Mouse (Mus musculus) liver, embryonic 13.5 days (tissue): ENCODE data around the gene Mok. TPM values are rescaled to one million over a fixed set of nuclear protein-coding genes. Genes with fewer than 3 reads are reported as not detected.

Experiments used
- ATAC-seq: fragments of 200-750 bp; cut with Nextera tagmentation; 2 replicates; pipeline ENCODE4 v1.8.0; 2017; ENCODE audit warnings: low read depth, mild to moderate bottlenecking, moderate number of reproducible peaks, moderate library complexity
- DNase-seq: peaks from one replicate; pipeline ENCODE4 v3.0.0; 2022
- H3K27ac ChIP-seq: fragments of 300-500 bp; sonication (generic); 2 replicates; pipeline ENCODE4 v1.5.1; 2015; ENCODE audit warnings: moderate library complexity, mild to moderate bottlenecking, inconsistent platforms
- H3K27me3 ChIP-seq: fragments of 300-500 bp; sonication (generic); 2 replicates; pipeline ENCODE4 v1.6.1; 2015; ENCODE audit warnings: mild to moderate bottlenecking, inconsistent platforms
- H3K36me3 ChIP-seq: fragments of 300-500 bp; sonication (generic); 2 replicates; pipeline ENCODE4 v1.6.1; 2015; ENCODE audit warnings: mild to moderate bottlenecking, inconsistent platforms
- H3K4me1 ChIP-seq: fragments of 300-500 bp; sonication (generic); replicated peaks from 2 replicates; pipeline ENCODE4 v1.6.1; 2015; ENCODE audit warnings: inconsistent platforms
- H3K4me2 ChIP-seq: fragments of 300-500 bp; sonication (generic); 2 replicates; pipeline ENCODE4 v1.6.1; 2015; ENCODE audit warnings: inconsistent platforms, mild to moderate bottlenecking, moderate library complexity
- H3K4me3 ChIP-seq: fragments of 300-500 bp; sonication (generic); replicated peaks from 2 replicates; pipeline ENCODE4 v1.5.1; 2015; ENCODE audit warnings: mild to moderate bottlenecking, inconsistent platforms
- H3K9ac ChIP-seq: fragments of 300-500 bp; sonication (generic); 2 replicates; pipeline ENCODE4 v1.6.1; 2015; ENCODE audit warnings: mild to moderate bottlenecking, inconsistent platforms
- H3K9me3 ChIP-seq: fragments of 300-500 bp; sonication (generic); replicated peaks from 2 replicates; pipeline ENCODE4 v1.6.1; 2016; ENCODE audit warnings: inconsistent platforms
- WGBS: fragments of 180-500 bp; shearing (Covaris S2); methylation state at CpG from one replicate; pipeline ENCODE4 v1.1.7; 2015; ENCODE audit not compliant: insufficient replicate concordance; 5-methylcytosine and 5-hydroxymethylcytosine counted together
- polyA plus RNA-seq: library from polyadenylated mRNA; unstranded; fragments of >200 nt; fragmentation: Nextera tagmentation; extraction: Ambion mirVana; gene quantifications from 2 replicates; pipeline ENCODE4 v1.2.1, GENCODE M21; 2015

Mok gene
- polyA plus RNA-seq, result 0.33 and 0.46 TPM in 2 replicates

DNA sequence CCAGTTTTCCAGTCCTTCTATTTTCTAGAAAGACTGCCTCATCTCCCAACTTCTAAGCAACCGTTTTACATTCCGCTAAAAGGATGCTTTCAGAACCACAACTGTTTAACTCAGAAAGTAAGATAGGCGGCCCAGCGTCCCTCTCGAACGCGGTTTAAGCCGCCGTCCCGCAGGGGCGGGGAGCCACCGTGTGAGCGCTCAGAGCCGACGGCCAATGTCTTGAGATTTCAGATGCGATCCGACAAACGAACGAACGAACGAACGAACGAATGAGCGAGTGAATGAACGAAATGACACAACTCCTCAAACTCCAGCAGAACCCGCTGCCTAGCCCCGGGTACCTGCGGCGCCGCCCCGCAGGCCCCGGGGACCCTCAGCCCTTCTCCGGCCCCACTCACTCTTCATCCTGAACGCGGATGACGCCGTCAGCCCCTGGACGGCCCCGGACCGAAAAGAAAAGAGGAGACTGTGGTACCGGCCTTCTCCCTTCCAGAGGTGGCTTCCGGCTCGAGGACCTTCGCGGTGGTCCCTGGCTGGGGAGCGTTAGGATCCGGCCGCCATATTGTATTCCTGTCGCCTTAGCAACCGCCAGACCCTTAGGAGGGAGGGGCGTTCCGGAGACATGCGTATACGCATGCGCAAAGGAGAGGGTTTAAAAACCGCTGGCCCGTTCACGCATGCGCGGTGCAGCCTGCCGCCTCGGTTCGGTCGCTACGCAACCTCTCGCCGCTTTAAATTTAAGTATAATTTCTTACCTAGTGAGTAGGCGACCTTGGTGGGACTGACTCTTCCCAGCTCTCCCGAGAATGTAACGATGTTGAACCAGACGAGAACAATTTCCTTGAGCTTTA lies at the start of gene Mok:
Gene Mok (minus strand): TSS at position 592 of the 851 bp plus-strand sequence.
- ATAC-seq (peak; percentile 27; the same call in 1 of the 2 replicates), DNase-seq (peak; percentile 90)
- H3K4me2 ChIP-seq, result peak within 1 kb of the TSS; percentile 85
- H3K4me3 ChIP-seq, result peak within 1 kb of the TSS; percentile 80
- no peaks in the 10 kb centered on the region for H3K36me3 ChIP-seq
- peaks cover 34% of the 10 kb centered on the region for H3K4me1 ChIP-seq
- no peaks in the 10 kb centered on the region for H3K9me3 ChIP-seq
- WGBS, result under 1% methylated on average over 71 of the region's 71 CpGs
- H3K27me3 ChIP-seq, result peaks cover 5% of the 10 kb centered on the region
- H3K9ac ChIP-seq, result peak within 1 kb of the TSS; percentile 70
- no peak within 1 kb of the TSS for H3K27ac ChIP-seq

DNA sequence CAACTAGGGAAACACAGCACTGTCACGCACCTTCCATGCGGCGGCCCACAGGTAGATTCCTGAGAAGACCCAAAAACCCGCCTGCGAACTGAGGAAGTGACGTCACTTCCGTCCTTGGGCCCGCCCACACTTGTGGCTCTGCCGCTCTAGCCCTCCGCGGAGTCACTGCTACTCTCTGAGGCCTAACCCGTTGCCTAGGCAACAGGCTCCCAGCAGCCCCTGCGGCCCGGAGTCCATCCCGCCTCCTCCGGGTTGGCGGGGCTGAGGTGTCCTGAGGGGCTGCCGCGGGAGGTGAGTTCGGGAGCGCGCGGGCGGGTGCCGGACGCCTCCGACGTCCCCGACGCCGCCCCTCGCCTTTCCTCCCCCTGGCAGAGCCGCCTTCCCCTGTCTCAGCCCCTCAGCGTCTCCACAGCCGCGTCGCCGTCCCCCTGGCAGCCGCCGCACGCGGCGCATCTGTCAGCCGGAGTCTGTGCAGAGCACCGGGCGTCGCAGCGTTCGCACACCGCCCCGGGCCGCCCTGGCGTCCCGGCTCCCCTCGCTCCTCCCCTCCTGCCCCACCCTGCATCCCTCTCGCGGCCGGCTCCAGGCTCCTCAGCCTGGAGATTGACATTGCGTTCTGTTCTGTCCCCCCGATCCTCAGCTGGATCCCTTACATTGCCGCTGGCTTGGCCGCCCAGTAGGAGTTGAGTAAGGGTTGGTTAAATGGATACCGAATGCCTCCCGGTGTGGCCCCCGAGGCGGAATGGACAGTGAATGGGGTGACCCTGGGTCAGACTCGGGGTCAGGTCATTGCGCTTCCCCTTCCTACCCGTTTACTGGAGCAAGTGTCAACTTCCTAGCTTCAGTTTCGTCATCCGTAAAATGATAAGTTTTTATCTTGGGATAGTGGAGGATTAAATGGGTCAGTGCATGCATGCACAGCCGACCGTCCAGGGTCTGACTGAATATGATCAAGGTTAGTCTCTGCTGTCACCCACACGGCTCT lies 48.6 kb upstream of the Mok start, which contains the start of the genes Cinp and Tecpr2:
Gene Cinp (minus strand): TSS at position 110 of the 985 bp plus-strand sequence.
Gene Tecpr2 (plus strand): TSS at position 229 of the 985 bp plus-strand sequence.
- under 1% methylated on average over 73 of the region's 74 CpGs for WGBS
- H3K9ac ChIP-seq, result peak within 1 kb of the TSS; percentile 86
- peak within 1 kb of the TSS; percentile 97 for H3K27ac ChIP-seq
- H3K4me1 ChIP-seq, result peaks cover 76% of the 10 kb centered on the region
- 0 out of 2 replicates have a peak, but pooled peaks cover 3% of the 10 kb centered on the region for H3K36me3 ChIP-seq
- ATAC-seq (peak; percentile 97), DNase-seq (peak; percentile 96)
- no peaks in the 10 kb centered on the region for H3K27me3 ChIP-seq
- H3K4me3 ChIP-seq, result peak within 1 kb of the TSS; percentile 82
- peak within 1 kb of the TSS; percentile 93 for H3K4me2 ChIP-seq
- no peaks in the 10 kb centered on the region for H3K9me3 ChIP-seq

DNA sequence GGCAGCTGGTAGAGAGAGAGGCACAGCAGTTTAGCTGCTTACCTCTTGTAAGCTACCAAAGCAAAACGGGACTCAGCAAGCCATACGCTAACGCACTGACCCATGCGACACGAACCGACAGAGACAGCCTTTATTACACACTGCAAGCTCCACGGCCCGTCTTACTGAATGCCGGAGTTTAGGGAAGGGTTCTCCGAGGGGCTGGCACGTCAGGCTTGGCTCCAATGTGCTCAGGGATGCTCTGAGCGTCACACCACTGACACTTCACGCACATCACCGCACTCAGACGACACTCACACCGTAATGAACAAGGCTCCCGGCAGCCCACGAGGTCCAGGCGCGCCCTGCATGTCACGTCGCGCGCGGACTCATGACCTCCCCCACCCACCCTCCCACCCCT lies 47.9 kb upstream of the Mok start:
- H3K36me3 ChIP-seq, result peaks cover 9% of the 10 kb centered on the region
- H3K4me2 ChIP-seq, result peak overlapping the region; percentile 93
- ATAC-seq (peak; percentile 9), DNase-seq (no peak)
- H3K27ac ChIP-seq, result peak overlapping the region; percentile 71
- H3K27me3 ChIP-seq, result no peaks in the 10 kb centered on the region
- H3K4me3 ChIP-seq, result peak overlapping the region; percentile 82
- WGBS, result 0% methylated on average over 25 of the region's 25 CpGs
- H3K9ac ChIP-seq, result peak overlapping the region; percentile 86
- H3K4me1 ChIP-seq, result peaks cover 71% of the 10 kb centered on the region
- no peaks in the 10 kb centered on the region for H3K9me3 ChIP-seq

DNA sequence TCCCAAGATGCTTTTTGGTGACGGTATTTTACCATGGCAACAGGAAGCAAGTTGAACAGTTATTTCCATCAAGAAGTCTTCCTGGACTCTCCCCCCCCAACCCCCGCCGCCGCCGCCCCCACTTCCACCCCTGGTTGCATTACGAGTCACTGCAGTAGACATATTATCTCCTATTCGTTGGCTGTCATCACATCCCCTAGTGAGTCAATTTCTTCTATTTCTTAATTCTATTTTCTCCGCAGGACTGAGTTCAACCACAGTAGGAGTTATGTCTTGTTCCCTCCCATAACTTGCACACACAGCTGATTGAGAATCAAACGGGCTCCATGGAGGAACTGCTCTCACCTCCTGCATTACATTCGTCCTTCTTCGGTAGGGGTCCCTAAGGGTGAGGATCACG lies 47.4 kb upstream of the Mok start:
- Histone ChIP-seq H3K27ac (peak overlapping the region; percentile 71), H3K9me3 (no peaks in the 10 kb centered on the region), H3K4me3 (peak overlapping the region; percentile 82), H3K9ac (peak overlapping the region; percentile 86), H3K4me2 (peak overlapping the region; percentile 93), H3K27me3 (no peaks in the 10 kb centered on the region), H3K4me1 (peaks cover 67% of the 10 kb centered on the region), H3K36me3 (peaks cover 14% of the 10 kb centered on the region)
- ATAC-seq (no peak), DNase-seq (no peak)
- 17% methylated on average over 12 of the region's 12 CpGs for WGBS

DNA sequence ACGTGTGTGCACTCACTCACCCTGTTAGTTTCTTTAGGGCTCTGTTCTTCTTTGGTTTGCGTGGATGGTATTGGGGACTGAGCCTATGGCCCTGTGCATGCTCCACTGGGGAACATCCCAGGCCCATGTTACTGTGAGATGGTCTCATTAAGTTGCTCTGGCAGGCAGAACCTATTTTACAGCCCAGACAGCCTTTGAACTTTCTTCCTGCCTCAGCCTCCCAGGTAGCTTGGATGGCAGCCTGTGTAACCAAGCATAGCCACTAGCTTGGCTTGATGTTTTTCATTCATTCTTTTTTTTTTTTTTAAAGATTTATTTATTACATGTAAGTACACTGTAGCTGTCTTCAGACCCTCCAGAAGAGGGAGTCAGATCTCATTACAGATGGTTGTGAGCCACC lies 44.5 kb upstream of the Mok start:
- Histone ChIP-seq H3K9me3 (no peaks in the 10 kb centered on the region), H3K27me3 (no peaks in the 10 kb centered on the region), H3K9ac (0 out of 2 replicates have a peak overlapping the region, but pooled peaks have one; percentile 11), H3K36me3 (peaks cover 41% of the 10 kb centered on the region), H3K4me3 (no peak overlapping the region), H3K27ac (no peak overlapping the region), H3K4me1 (peaks cover 42% of the 10 kb centered on the region), H3K4me2 (no peak overlapping the region)
- ATAC-seq, result no peak
- no peak for DNase-seq
- WGBS, result 85% methylated on average over 2 of the region's 2 CpGs

DNA sequence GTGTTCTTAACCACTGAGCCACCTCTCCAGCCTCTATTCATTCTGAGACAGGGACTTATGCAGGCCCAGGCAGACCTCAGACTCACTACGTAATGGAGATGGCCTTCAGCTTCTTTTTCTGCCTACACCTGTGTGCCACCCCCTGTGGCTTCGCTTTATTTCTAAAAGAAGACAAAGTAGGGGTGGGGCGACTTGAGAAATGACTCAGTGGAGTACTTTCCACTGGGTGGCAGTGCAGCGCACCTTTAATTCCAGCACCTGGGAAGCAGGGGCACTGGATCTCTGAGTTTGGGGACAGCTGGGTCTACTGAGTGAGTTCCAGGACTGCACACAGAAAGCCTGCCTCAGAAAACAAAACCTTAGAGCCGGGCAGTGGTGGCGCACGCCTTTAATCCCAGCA lies 41.6 kb upstream of the Mok start:
- peaks cover 23% of the 10 kb centered on the region for H3K4me1 ChIP-seq
- H3K4me2 ChIP-seq, result no peak overlapping the region
- peaks cover 65% of the 10 kb centered on the region for H3K36me3 ChIP-seq
- no peaks in the 10 kb centered on the region for H3K27me3 ChIP-seq
- no peak overlapping the region for H3K4me3 ChIP-seq
- no peak for DNase-seq
- ATAC-seq, result no peak
- H3K27ac ChIP-seq, result no peak overlapping the region
- H3K9me3 ChIP-seq, result no peaks in the 10 kb centered on the region
- 87% methylated on average over 7 of the region's 7 CpGs for WGBS
- H3K9ac ChIP-seq, result no peak overlapping the region

DNA sequence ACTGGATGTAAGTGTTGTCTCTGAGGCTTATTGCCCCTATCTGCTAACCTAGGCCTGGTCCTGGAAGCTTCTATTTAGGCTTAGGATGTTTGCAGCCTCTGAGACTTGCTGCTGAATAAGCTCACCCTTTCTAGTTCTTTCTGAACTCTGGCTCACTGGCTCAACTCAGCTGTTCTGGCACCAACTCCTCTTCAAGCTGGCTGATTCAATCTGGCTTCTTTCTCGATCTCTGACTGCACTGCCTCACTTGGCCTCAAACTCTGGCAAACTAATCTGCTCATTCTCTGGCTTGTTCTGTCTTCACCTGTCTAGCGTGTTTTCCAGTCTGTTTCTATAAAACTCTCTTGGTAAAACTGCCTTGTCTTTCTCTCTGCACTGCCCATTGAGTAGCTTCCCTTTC lies 34.6 kb upstream of the Mok start:
- Histone ChIP-seq H3K4me1 (peaks cover 22% of the 10 kb centered on the region), H3K4me3 (no peak overlapping the region), H3K9me3 (no peaks in the 10 kb centered on the region), H3K9ac (no peak overlapping the region), H3K27me3 (no peaks in the 10 kb centered on the region), H3K36me3 (peaks cover 89% of the 10 kb centered on the region), H3K4me2 (no peak overlapping the region), H3K27ac (no peak overlapping the region)
- ATAC-seq (no peak), DNase-seq (no peak)
- WGBS, result 77% methylated on average over 2 of the region's 2 CpGs

DNA sequence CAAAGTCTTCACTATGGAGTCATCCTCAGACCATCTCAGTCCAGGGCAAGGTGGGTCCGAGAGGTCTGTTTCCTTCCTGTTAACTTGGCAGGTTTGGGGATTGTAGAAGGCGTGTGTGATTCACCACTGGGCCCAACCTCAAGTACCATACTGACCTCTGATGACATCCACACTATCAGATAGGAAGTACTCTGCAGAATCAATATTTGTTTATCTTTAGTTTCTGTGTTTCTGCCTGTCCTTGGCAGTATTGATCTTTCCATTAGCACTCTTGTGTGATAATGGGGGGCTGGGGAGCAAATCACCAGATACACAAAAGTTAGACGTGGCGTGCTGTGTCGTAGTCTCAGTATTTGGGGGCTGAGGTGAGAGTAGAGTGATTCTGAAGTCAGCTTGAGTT lies 30.5 kb upstream of the Mok start:
- whole genome bisulfite sequencing, result 75% methylated on average over 5 of the region's 5 CpGs
- no peak overlapping the region for H3K4me2 ChIP-seq
- no peak for DNase-seq
- H3K4me3 ChIP-seq, result no peak overlapping the region
- peaks cover 64% of the 10 kb centered on the region for H3K36me3 ChIP-seq
- peaks cover 47% of the 10 kb centered on the region for H3K4me1 ChIP-seq
- peak overlapping the region; percentile 77; the same call in 1 of the 2 replicates for H3K27ac ChIP-seq
- H3K9me3 ChIP-seq, result no peaks in the 10 kb centered on the region
- H3K9ac ChIP-seq, result no peak overlapping the region
- H3K27me3 ChIP-seq, result no peaks in the 10 kb centered on the region
- ATAC-seq, result 0 out of 2 replicates have a peak, but pooled peaks have one; percentile 25

DNA sequence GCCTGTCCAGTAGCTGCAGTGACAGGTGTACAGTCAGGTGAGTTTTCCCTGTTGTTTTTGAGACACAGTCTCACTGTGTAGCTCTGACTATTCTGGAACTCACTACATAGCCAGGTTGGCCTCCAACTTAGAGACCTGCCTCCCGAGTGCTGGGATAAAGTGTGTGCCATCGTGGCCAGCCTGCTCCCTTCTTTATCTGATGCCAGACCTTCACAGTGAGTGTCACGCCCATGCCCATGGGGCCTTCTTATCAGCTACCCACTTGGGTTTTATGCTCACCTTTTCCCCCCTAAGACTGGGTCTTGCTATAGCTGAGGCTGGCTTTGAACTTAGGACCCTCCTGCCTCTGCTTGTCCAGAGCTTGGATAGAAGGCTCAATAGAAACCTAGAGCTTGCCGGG lies 29.4 kb upstream of the Mok start:
- H3K27ac ChIP-seq, result peak overlapping the region; percentile 77
- no peak overlapping the region for H3K4me3 ChIP-seq
- H3K4me1 ChIP-seq, result peaks cover 54% of the 10 kb centered on the region
- WGBS, result 40% methylated on average over 4 of the region's 4 CpGs
- peak overlapping the region; percentile 47 for H3K4me2 ChIP-seq
- H3K9ac ChIP-seq, result peak overlapping the region; percentile 31; the same call in 1 of the 2 replicates
- peak; percentile 40 for DNase-seq
- peaks cover 53% of the 10 kb centered on the region for H3K36me3 ChIP-seq
- ATAC-seq, result peak; percentile 76
- no peaks in the 10 kb centered on the region for H3K9me3 ChIP-seq
- H3K27me3 ChIP-seq, result no peaks in the 10 kb centered on the region

DNA sequence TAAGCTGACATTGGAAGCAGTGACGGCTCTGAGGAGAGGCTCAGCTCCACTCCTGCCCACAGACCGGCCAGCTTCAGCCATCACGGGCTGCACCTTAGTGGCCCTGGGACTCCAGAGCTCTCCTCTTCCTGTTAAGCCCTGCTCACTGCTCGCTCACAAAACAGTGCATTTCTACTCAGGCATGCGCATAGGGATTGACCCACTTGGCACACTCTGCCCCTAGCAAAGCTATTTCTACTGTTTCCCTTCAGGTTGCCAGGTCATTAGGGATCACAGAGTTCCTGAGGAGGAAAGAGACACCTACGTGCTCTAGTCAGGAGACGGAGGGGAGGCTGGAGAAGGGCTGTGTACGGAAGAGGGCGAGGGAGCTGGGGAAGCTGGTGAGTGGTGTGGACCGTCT lies 25.2 kb upstream of the Mok start:
- no peaks in the 10 kb centered on the region for H3K27me3 ChIP-seq
- H3K4me2 ChIP-seq, result no peak overlapping the region
- no peak for DNase-seq
- H3K4me1 ChIP-seq, result peaks cover 48% of the 10 kb centered on the region
- ATAC-seq, result no peak
- H3K9ac ChIP-seq, result no peak overlapping the region
- peaks cover 23% of the 10 kb centered on the region for H3K36me3 ChIP-seq
- H3K27ac ChIP-seq, result peak overlapping the region; percentile 60
- no peak overlapping the region for H3K4me3 ChIP-seq
- 79% methylated on average over 10 of the region's 10 CpGs for WGBS
- no peaks in the 10 kb centered on the region for H3K9me3 ChIP-seq

DNA sequence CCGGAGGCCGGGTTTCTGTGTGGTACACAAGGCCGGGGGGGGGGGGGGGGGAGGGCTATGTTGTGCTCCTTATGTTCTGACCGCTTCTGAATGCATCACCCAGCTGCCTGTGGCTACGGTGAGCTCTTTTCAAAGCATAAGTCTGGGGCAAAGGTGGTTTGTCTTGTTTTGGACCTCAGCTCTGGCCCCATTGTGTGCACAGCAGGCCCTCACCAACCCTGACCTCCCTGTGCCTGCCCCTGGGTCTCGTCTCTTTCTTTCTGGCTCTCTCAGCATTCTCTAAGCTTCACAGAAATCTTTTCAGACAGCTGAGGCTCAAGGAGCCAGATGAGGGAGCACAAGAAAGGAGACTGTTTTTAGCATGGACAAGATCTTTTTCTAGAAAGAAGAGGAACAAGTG lies 24.8 kb upstream of the Mok start:
- Histone ChIP-seq H3K27me3 (no peaks in the 10 kb centered on the region), H3K27ac (peak overlapping the region; percentile 60), H3K4me3 (no peak overlapping the region), H3K4me1 (peaks cover 44% of the 10 kb centered on the region), H3K9me3 (no peaks in the 10 kb centered on the region), H3K4me2 (no peak overlapping the region), H3K9ac (no peak overlapping the region), H3K36me3 (peaks cover 19% of the 10 kb centered on the region)
- WGBS, result 73% methylated on average over 5 of the region's 6 CpGs
- ATAC-seq (peak; percentile 18; the same call in 1 of the 2 replicates), DNase-seq (no peak)
